Mouse (Mus musculus) liver, embryonic 15.5 days (tissue): ENCODE measurements around the gene Farsa. TPM values are rescaled to one million over a fixed set of nuclear protein-coding genes. Genes with fewer than 3 reads are reported as not detected.

Source experiments
- ATAC-seq: fragments of 200-750 bp; cut with Nextera tagmentation; 2 replicates; pipeline ENCODE4 v1.8.0; 2017; ENCODE audit warnings: moderate number of reproducible peaks, mild to moderate bottlenecking, moderate library complexity; ENCODE audit not compliant: insufficient read depth
- H3K27ac ChIP-seq: fragments of 300-500 bp; sonication (generic); replicated peaks from 2 replicates; pipeline ENCODE4 v1.5.1; 2015; ENCODE audit warnings: mild to moderate bottlenecking, inconsistent platforms
- H3K27me3 ChIP-seq: fragments of 300-500 bp; sonication (generic); 2 replicates; pipeline ENCODE4 v1.6.1; 2015; ENCODE audit warnings: mild to moderate bottlenecking, inconsistent platforms
- H3K36me3 ChIP-seq: fragments of 300-500 bp; sonication (generic); replicated peaks from 2 replicates; pipeline ENCODE4 v1.6.1; 2015; ENCODE audit warnings: moderate library complexity, mild to moderate bottlenecking, inconsistent platforms
- H3K4me1 ChIP-seq: fragments of 300-500 bp; sonication (generic); replicated peaks from 2 replicates; pipeline ENCODE4 v1.6.1; 2015; ENCODE audit warnings: inconsistent platforms
- H3K4me2 ChIP-seq: fragments of 300-500 bp; sonication (generic); 2 replicates; pipeline ENCODE4 v1.6.1; 2015; ENCODE audit warnings: moderate library complexity, mild to moderate bottlenecking, inconsistent platforms
- H3K4me3 ChIP-seq: fragments of 300-500 bp; sonication (generic); replicated peaks from 2 replicates; pipeline ENCODE4 v1.5.1; 2015; ENCODE audit warnings: mild to moderate bottlenecking, inconsistent platforms
- H3K9ac ChIP-seq: fragments of 300-500 bp; sonication (generic); 2 replicates; pipeline ENCODE4 v1.6.1; 2015; ENCODE audit warnings: moderate library complexity, mild to moderate bottlenecking, inconsistent platforms
- H3K9me3 ChIP-seq: fragments of 300-500 bp; sonication (generic); replicated peaks from 2 replicates; pipeline ENCODE4 v1.6.1; 2016; ENCODE audit warnings: inconsistent platforms
- WGBS: fragments of 180-500 bp; shearing (Covaris S2); methylation state at CpG from one replicate; pipeline ENCODE4 v1.1.7; 2015; ENCODE audit warnings: mixed read lengths; ENCODE audit not compliant: insufficient replicate concordance; 5-methylcytosine and 5-hydroxymethylcytosine counted together
- polyA plus RNA-seq: library from polyadenylated mRNA; unstranded; fragments of >200 nt; fragmentation: Nextera tagmentation; extraction: Ambion mirVana; gene quantifications from 2 replicates; pipeline ENCODE4 v1.2.1, GENCODE M21; 2015

The Farsa gene
- polyA plus RNA-seq, 1 experiment from 2014 or later: 58.8 TPM

- H3K4me2 ChIP-seq: peak overlapping the region; percentile 76
- no peak for ATAC-seq
- H3K9ac ChIP-seq: peak overlapping the region; percentile 87
These were observed 19.5 kb upstream of the Farsa start for GRCm38 (mm10) chr8:84837149-84837911.

DNA sequence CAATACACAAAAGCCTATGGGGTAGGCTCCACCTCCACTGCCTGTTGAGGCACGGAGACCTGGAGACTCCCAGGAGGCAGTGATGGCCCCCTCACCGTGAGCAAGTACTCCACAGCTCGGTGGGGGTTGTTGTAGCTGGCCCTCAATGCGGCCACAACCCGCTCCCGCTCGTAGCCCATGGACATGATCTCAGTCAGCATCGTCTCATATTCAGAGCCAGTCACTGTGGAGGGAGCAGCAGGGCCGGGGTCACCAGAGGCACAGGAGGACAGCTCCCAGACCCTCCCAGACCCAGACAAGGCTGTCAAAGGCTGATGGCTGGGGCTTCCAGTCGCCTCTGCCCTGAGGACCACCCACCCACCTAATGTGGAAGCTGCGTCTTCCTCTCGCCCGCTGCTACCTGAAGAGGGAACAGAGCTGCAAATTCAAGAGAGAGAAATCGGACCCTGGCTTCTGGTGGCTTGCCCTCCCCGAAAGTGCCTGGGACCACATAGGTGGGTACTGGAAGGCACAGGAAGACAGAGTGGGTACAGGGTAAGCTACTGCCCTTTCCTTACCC is 18.8 kb upstream of the Farsa start:
- H3K9me3 ChIP-seq: no peaks in the 10 kb centered on the region
- H3K27me3 ChIP-seq: no peaks in the 10 kb centered on the region
- H3K4me2 ChIP-seq: peak overlapping the region; percentile 76
- whole genome bisulfite sequencing: 65% methylated on average over 15 of the region's 15 CpGs
- H3K4me3 ChIP-seq: peak overlapping the region; percentile 92
- H3K4me1 ChIP-seq: peaks cover 89% of the 10 kb centered on the region
- no peak for ATAC-seq
- peak overlapping the region; percentile 95 for H3K27ac ChIP-seq
- H3K36me3 ChIP-seq: peaks cover 72% of the 10 kb centered on the region
- peak overlapping the region; percentile 87 for H3K9ac ChIP-seq

More at GRCm38 (mm10) chr8:84837149-84837911, 19.5 kb upstream of the Farsa start:
- H3K27me3 ChIP-seq: no peaks in the 10 kb centered on the region
- H3K4me3 ChIP-seq: peak overlapping the region; percentile 92
- H3K9me3 ChIP-seq: no peaks in the 10 kb centered on the region
- H3K4me1 ChIP-seq: peaks cover 86% of the 10 kb centered on the region
- peaks cover 66% of the 10 kb centered on the region for H3K36me3 ChIP-seq
- 78% methylated on average over 8 of the region's 8 CpGs for WGBS
- peak overlapping the region; percentile 95 for H3K27ac ChIP-seq

GRCm38 (mm10) chr8:84838513-84838912 is 18.3 kb upstream of the Farsa start:
- Histone ChIP-seq H3K27me3 (no peaks in the 10 kb centered on the region), H3K27ac (peak overlapping the region; percentile 95), H3K9me3 (no peaks in the 10 kb centered on the region), H3K9ac (peak overlapping the region; percentile 96), H3K4me1 (peaks cover 89% of the 10 kb centered on the region), H3K4me2 (peak overlapping the region; percentile 77), H3K4me3 (peak overlapping the region; percentile 92), H3K36me3 (peaks cover 75% of the 10 kb centered on the region)
- 27% methylated on average over 5 of the region's 5 CpGs for WGBS
- ATAC-seq: peak; percentile 84

DNA sequence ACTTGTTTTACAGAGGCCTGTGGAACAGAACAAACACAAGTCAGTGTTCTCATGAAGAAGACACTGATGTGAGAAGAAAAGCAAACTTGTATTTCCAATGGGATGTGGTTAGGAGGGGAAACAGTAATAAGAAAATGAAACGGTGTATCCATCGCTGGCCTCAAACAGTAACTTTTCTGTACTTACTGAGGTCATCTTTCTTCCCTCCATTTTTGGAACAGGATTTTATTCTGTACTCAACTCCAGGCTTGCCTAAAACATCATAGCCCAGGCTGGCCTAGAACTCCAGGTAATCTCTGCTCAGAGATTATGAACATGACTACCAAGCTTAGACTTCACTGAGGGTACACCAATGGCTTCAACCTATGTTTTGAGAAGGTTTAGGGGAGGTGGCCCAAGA is 17.4 kb upstream of the Farsa start:
- ATAC-seq: no peak
- H3K4me1 ChIP-seq: peaks cover 89% of the 10 kb centered on the region
- WGBS: 76% methylated on average over 2 of the region's 2 CpGs
- H3K9ac ChIP-seq: peak overlapping the region; percentile 96
- H3K4me2 ChIP-seq: peak overlapping the region; percentile 77
- H3K36me3 ChIP-seq: peaks cover 75% of the 10 kb centered on the region
- H3K4me3 ChIP-seq: peak overlapping the region; percentile 92
- no peaks in the 10 kb centered on the region for H3K9me3 ChIP-seq
- peak overlapping the region; percentile 95 for H3K27ac ChIP-seq
- no peaks in the 10 kb centered on the region for H3K27me3 ChIP-seq

DNA sequence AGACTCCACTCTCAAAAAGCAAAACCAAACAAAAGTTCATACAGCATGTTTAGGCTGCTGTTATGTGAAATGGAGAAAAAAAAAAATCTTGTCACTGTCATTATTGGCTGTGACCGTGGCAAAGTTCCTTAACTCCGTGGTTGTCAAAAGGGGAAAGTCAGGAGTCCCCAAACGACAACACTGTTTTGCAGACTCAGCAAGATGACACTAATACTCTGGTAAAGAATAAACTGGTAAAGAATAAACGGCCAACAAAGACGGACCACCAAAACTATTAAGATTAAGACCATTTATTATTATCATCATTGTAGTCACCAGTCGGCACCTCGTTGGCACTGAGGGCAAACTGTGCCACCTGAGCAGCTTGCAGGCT is 16.9 kb upstream of the Farsa start:
- H3K9ac ChIP-seq: peak overlapping the region; percentile 96
- H3K27ac ChIP-seq: peak overlapping the region; percentile 95
- no peaks in the 10 kb centered on the region for H3K9me3 ChIP-seq
- no peak for ATAC-seq
- 1% methylated on average over 7 of the region's 7 CpGs for WGBS
- peak overlapping the region; percentile 92 for H3K4me3 ChIP-seq
- peak overlapping the region; percentile 77 for H3K4me2 ChIP-seq
- peaks cover 89% of the 10 kb centered on the region for H3K4me1 ChIP-seq
- H3K36me3 ChIP-seq: peaks cover 75% of the 10 kb centered on the region
- no peaks in the 10 kb centered on the region for H3K27me3 ChIP-seq

DNA sequence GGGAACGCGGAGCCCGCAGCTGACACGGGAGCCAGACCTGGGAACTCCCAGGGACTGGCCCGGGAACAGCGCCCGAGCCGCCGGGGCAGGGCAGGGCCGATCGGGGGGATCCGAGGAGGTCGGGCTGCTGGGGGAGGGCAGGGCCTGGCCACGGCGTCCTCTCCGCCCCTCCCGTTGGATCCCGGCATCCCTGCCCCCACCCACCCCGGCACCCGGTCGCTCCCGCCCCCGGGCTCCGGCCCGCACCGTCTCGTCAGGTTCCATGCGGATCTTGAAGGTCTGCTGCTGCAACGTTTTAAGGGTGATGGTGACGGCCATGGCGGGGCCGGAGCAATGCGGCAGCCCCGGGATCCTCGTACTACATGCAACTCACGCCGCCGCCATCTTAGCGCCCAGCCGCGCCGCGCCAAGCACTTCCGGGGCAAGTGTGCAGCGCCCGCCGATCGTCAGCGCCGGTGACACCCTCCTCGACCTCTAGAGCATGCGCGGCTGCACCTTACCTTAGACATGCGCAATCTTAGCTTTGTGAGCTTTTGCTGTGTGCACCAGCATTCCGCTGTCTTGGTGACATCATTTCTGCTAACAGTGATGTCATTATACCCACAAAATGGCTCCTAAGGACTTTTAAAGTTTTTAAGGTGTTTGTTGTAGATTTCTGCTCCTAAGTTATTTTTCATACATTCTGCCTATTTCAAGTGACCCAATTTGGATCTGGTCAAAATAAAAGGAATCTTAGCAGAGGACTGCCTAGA is 16.4 kb upstream of the Farsa start, which contains the start of gene Rad23a:
Rad23a (minus strand) TSS at position 418 of the 752 bp plus-strand sequence.
- peak; percentile 82 for ATAC-seq
- WGBS: under 1% methylated on average over 55 of the region's 55 CpGs
- H3K9ac ChIP-seq: peak within 1 kb of the TSS; percentile 96
- H3K4me1 ChIP-seq: peaks cover 89% of the 10 kb centered on the region
- H3K27me3 ChIP-seq: no peaks in the 10 kb centered on the region
- H3K36me3 ChIP-seq: peaks cover 75% of the 10 kb centered on the region
- H3K4me2 ChIP-seq: peak within 1 kb of the TSS; percentile 77
- no peaks in the 10 kb centered on the region for H3K9me3 ChIP-seq
- peak within 1 kb of the TSS; percentile 92 for H3K4me3 ChIP-seq
- peak within 1 kb of the TSS; percentile 95 for H3K27ac ChIP-seq

DNA sequence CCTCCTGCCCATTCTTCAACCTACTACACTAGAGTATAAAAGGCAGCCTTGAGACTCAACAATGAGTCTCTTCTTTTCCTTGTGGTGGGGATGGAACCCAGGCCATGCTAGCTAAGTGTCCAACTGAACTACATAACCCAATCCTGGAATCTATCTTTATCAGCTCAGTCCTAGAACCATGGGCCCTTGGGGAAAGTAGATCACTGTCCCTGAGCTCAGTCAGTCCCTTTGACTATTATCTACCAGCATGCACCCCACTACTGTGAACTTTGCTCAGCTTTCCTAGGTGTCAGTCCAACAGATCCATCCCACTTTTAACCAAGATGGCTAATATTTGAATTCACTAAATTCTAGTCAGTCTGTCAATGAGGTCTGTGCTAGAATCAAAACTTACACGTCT is 15.3 kb upstream of the Farsa start:
- Histone ChIP-seq H3K4me2 (0 out of 2 replicates have a peak overlapping the region, but pooled peaks have one; percentile 4), H3K36me3 (peaks cover 69% of the 10 kb centered on the region), H3K4me1 (peaks cover 83% of the 10 kb centered on the region), H3K27me3 (no peaks in the 10 kb centered on the region), H3K9me3 (no peaks in the 10 kb centered on the region), H3K9ac (no peak overlapping the region), H3K4me3 (no peak overlapping the region), H3K27ac (peak overlapping the region; percentile 95)
- ATAC-seq: no peak
- WGBS: 64% methylated on average over 1 of the region's 1 CpGs

- no peak for ATAC-seq
- H3K4me2 ChIP-seq: peak overlapping the region; percentile 81
- peaks cover 71% of the 10 kb centered on the region for H3K4me1 ChIP-seq
- H3K4me3 ChIP-seq: peak overlapping the region; percentile 93
- H3K9ac ChIP-seq: peak overlapping the region; percentile 95
- WGBS: 81% methylated on average over 9 of the region's 9 CpGs
- peaks cover 49% of the 10 kb centered on the region for H3K36me3 ChIP-seq
- no peaks in the 10 kb centered on the region for H3K27me3 ChIP-seq
- H3K9me3 ChIP-seq: no peaks in the 10 kb centered on the region
- peak overlapping the region; percentile 21 for H3K27ac ChIP-seq
These were observed 12.3 kb upstream of the Farsa start for GRCm38 (mm10) chr8:84844397-84845070.

GRCm38 (mm10) chr8:84845355-84846093 is 11.3 kb upstream of the Farsa start:
- peak overlapping the region; percentile 93 for H3K4me3 ChIP-seq
- H3K4me2 ChIP-seq: peak overlapping the region; percentile 81
- no peak for ATAC-seq
- H3K4me1 ChIP-seq: peaks cover 69% of the 10 kb centered on the region
- H3K36me3 ChIP-seq: peaks cover 49% of the 10 kb centered on the region
- no peaks in the 10 kb centered on the region for H3K9me3 ChIP-seq
- H3K27ac ChIP-seq: peak overlapping the region; percentile 92
- no peaks in the 10 kb centered on the region for H3K27me3 ChIP-seq
- peak overlapping the region; percentile 95 for H3K9ac ChIP-seq
- 12% methylated on average over 12 of the region's 12 CpGs for WGBS

DNA sequence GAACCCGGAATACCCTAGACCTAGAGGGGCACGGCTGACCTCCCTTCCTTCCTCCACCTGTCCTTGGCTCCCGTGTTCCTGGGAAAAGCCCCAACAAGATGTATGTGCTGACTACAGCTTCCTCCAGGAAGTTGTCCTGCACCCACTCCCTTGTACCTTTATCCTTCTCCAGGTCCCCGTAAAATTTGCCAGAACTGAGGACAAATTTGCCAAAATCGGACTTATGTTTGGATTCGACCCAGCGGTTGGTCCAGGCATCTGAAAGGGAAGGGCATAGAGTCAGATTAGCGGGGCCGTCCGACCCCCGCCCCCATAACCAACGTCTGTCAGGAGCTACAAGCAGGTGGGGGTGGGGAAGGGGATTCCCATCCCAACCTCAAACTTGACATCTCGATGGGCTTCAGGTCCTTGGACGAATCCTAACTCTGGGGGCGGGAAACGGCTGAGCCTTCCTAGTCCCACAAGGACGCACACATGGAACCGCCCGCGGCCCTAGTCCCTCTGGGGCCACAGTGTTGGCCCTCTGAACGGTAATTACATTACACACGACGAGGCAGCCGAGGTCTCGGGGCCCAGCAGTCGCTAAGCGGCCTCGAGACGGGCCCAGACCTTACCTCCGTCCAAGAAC is 10.6 kb upstream of the Farsa start:
- ATAC-seq: peak; percentile 24
- no peaks in the 10 kb centered on the region for H3K27me3 ChIP-seq
- under 1% methylated on average over 30 of the region's 30 CpGs for WGBS
- H3K9me3 ChIP-seq: no peaks in the 10 kb centered on the region
- peak overlapping the region; percentile 81 for H3K4me2 ChIP-seq
- peaks cover 47% of the 10 kb centered on the region for H3K36me3 ChIP-seq
- peak overlapping the region; percentile 95 for H3K9ac ChIP-seq
- peak overlapping the region; percentile 93 for H3K4me3 ChIP-seq
- H3K27ac ChIP-seq: peak overlapping the region; percentile 92
- H3K4me1 ChIP-seq: peaks cover 62% of the 10 kb centered on the region
